Mouse (Mus musculus): ENCODE data around the gene Cd300c2.

DNA sequence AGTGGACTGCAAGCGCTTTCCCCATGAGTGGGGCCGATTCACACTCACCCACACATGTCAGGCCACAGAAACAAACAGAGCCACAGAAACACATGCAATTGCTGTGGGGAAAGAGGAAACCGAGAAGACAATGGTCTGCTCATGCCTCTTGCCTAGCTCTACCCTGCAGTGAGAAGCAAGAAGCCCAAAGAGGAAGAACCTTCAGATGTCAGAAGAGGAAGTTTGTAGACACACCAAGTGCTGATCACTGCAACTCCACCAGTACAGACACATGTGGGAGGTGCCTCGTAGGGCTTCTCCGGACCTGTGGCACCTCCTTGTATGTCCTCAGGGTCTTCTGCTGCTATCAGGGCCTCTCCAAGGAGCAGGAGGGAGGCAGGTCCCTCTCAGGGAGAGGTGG is 2.4 kb upstream of the Cd300c2 start:
- TF ChIP-seq ZC3H11A (IDR thresholded peaks at IDR 0.05; ENCODE audit: borderline replicate concordance, low read depth, low read length) (no peak), CHD2 (IDR thresholded peaks at IDR 0.05; ENCODE audit: low read depth, low read length) (no peak)
